Mouse (Mus musculus): Measurements from ENCODE around the gene Aven. TPM values are rescaled to one million over a fixed set of nuclear protein-coding genes. Genes with fewer than 3 reads are reported as not detected.
A peak's percentile ranks its signal among the peaks of the same experiment; 100 is the strongest.

The Aven gene
- polyA plus RNA-seq, 1 experiment from 2014 or later = 8.4 TPM

GRCm38 (mm10) chr2:112493539-112494260 is 936 bp downstream of the Aven start:
- peak; percentile 31 for ATAC-seq

GRCm38 (mm10) chr2:112497851-112498250 is 5.1 kb downstream of the Aven start:
- H3K36me3 ChIP-seq = no peaks in the 10 kb centered on the region
- H3K4me1 ChIP-seq (replicated peaks) = no peaks in the 10 kb centered on the region

More at GRCm38 (mm10) chr2:112493539-112494260, 936 bp downstream of the Aven start:
- H3K36me3 ChIP-seq = no peaks in the 10 kb centered on the region
- peak overlapping the region; percentile 84 for H3K4me3 ChIP-seq (replicated peaks)
- no peaks in the 10 kb centered on the region for H3K4me1 ChIP-seq (replicated peaks)
- H3K9ac ChIP-seq = peak overlapping the region; percentile 99
- H3K9me3 ChIP-seq = no peaks in the 10 kb centered on the region
- H3K4me2 ChIP-seq (replicated peaks) = peak overlapping the region; percentile 75
- peak overlapping the region; percentile 99 for H3K27ac ChIP-seq
- H3K27me3 ChIP-seq (replicated peaks) = no peaks in the 10 kb centered on the region
- 36% methylated on average over 11 of the region's 11 CpGs for WGBS

GRCm38 (mm10) chr2:112501209-112501608 is 8.4 kb downstream of the Aven start:
- H3K4me2 ChIP-seq (replicated peaks) = no peak overlapping the region
- H3K9ac ChIP-seq = no peak overlapping the region
- no peak overlapping the region for H3K4me3 ChIP-seq (replicated peaks)
- no peak overlapping the region for H3K27ac ChIP-seq
- 4% methylated on average over 6 of the region's 6 CpGs for WGBS
- H3K36me3 ChIP-seq = no peaks in the 10 kb centered on the region
- no peaks in the 10 kb centered on the region for H3K4me1 ChIP-seq (replicated peaks)
- ATAC-seq = peak; percentile 89
- no peaks in the 10 kb centered on the region for H3K27me3 ChIP-seq (replicated peaks)
- no peaks in the 10 kb centered on the region for H3K9me3 ChIP-seq

More at GRCm38 (mm10) chr2:112497851-112498250, 5.1 kb downstream of the Aven start:
- no peak overlapping the region for H3K9ac ChIP-seq
- ATAC-seq = no peak
- no peak overlapping the region for H3K27ac ChIP-seq
- no peak overlapping the region for H3K4me3 ChIP-seq (replicated peaks)
- H3K27me3 ChIP-seq (replicated peaks) = no peaks in the 10 kb centered on the region
- H3K9me3 ChIP-seq = no peaks in the 10 kb centered on the region
- no peak overlapping the region for H3K4me2 ChIP-seq (replicated peaks)
- WGBS = 67% methylated on average over 7 of the region's 7 CpGs

- 76% methylated on average over 6 of the region's 6 CpGs for WGBS
- H3K9ac ChIP-seq = no peak overlapping the region
- H3K36me3 ChIP-seq = no peaks in the 10 kb centered on the region
Measured at GRCm38 (mm10) chr2:112503978-112504377, 11.2 kb downstream of the Aven start.

GRCm38 (mm10) chr2:112506841-112507435 is 14.2 kb downstream of the Aven start:
- no peak overlapping the region for H3K4me3 ChIP-seq (replicated peaks)
- H3K9ac ChIP-seq = no peak overlapping the region
- no peaks in the 10 kb centered on the region for H3K4me1 ChIP-seq (replicated peaks)
- ATAC-seq = no peak
- H3K27me3 ChIP-seq (replicated peaks) = no peaks in the 10 kb centered on the region
- H3K9me3 ChIP-seq = no peaks in the 10 kb centered on the region
- H3K27ac ChIP-seq = no peak overlapping the region
- H3K36me3 ChIP-seq = no peaks in the 10 kb centered on the region
- no peak overlapping the region for H3K4me2 ChIP-seq (replicated peaks)
- 81% methylated on average over 5 of the region's 5 CpGs for WGBS

More at GRCm38 (mm10) chr2:112503978-112504377, 11.2 kb downstream of the Aven start:
- no peaks in the 10 kb centered on the region for H3K27me3 ChIP-seq (replicated peaks)
- H3K27ac ChIP-seq = no peak overlapping the region
- ATAC-seq = no peak
- no peak overlapping the region for H3K4me3 ChIP-seq (replicated peaks)
- H3K4me2 ChIP-seq (replicated peaks) = no peak overlapping the region
- no peaks in the 10 kb centered on the region for H3K9me3 ChIP-seq
- H3K4me1 ChIP-seq (replicated peaks) = no peaks in the 10 kb centered on the region

GRCm38 (mm10) chr2:112507444-112507843 is 14.7 kb downstream of the Aven start:
- Histone ChIP-seq H3K36me3 (no peaks in the 10 kb centered on the region), H3K27ac (no peak overlapping the region), H3K4me1 (replicated peaks) (no peaks in the 10 kb centered on the region), H3K4me2 (replicated peaks) (no peak overlapping the region), H3K27me3 (replicated peaks) (no peaks in the 10 kb centered on the region), H3K9me3 (no peaks in the 10 kb centered on the region), H3K9ac (no peak overlapping the region), H3K4me3 (replicated peaks) (no peak overlapping the region)
- ATAC-seq = no peak
- WGBS = 90% methylated on average over 1 of the region's 1 CpGs

- Histone ChIP-seq H3K4me1 (replicated peaks) (no peaks in the 10 kb centered on the region), H3K36me3 (no peaks in the 10 kb centered on the region), H3K9me3 (no peaks in the 10 kb centered on the region), H3K27me3 (replicated peaks) (no peaks in the 10 kb centered on the region), H3K4me2 (replicated peaks) (no peak overlapping the region), H3K4me3 (replicated peaks) (no peak overlapping the region), H3K9ac (no peak overlapping the region), H3K27ac (no peak overlapping the region)
- ATAC-seq = peak; percentile 55; the same call in 1 of the 2 replicates
- 68% methylated on average over 4 of the region's 4 CpGs for WGBS
Measured at GRCm38 (mm10) chr2:112510140-112510539, 17.4 kb downstream of the Aven start.

GRCm38 (mm10) chr2:112513036-112513435 is 20.3 kb downstream of the Aven start:
- H3K4me1 ChIP-seq (replicated peaks) = no peaks in the 10 kb centered on the region
- ATAC-seq = no peak
- no peaks in the 10 kb centered on the region for H3K36me3 ChIP-seq
- no peak overlapping the region for H3K27ac ChIP-seq
- WGBS = 92% methylated on average over 1 of the region's 1 CpGs
- no peak overlapping the region for H3K9ac ChIP-seq
- H3K27me3 ChIP-seq (replicated peaks) = no peaks in the 10 kb centered on the region
- H3K4me3 ChIP-seq (replicated peaks) = no peak overlapping the region
- no peaks in the 10 kb centered on the region for H3K9me3 ChIP-seq
- H3K4me2 ChIP-seq (replicated peaks) = no peak overlapping the region

GRCm38 (mm10) chr2:112516728-112517127 is 24.0 kb downstream of the Aven start:
- Histone ChIP-seq H3K27me3 (replicated peaks) (no peaks in the 10 kb centered on the region), H3K36me3 (no peaks in the 10 kb centered on the region), H3K4me1 (replicated peaks) (no peaks in the 10 kb centered on the region), H3K4me3 (replicated peaks) (no peak overlapping the region), H3K4me2 (replicated peaks) (no peak overlapping the region), H3K9ac (no peak overlapping the region), H3K27ac (no peak overlapping the region), H3K9me3 (no peaks in the 10 kb centered on the region)
- ATAC-seq = no peak
- 57% methylated on average over 3 of the region's 3 CpGs for WGBS

GRCm38 (mm10) chr2:112517218-112517617 is 24.5 kb downstream of the Aven start:
- Histone ChIP-seq H3K9me3 (no peaks in the 10 kb centered on the region), H3K9ac (no peak overlapping the region), H3K27me3 (replicated peaks) (no peaks in the 10 kb centered on the region), H3K4me3 (replicated peaks) (no peak overlapping the region), H3K27ac (no peak overlapping the region), H3K36me3 (no peaks in the 10 kb centered on the region), H3K4me2 (replicated peaks) (no peak overlapping the region), H3K4me1 (replicated peaks) (no peaks in the 10 kb centered on the region)
- WGBS = 70% methylated on average over 3 of the region's 3 CpGs
- no peak for ATAC-seq

- Histone ChIP-seq H3K4me1 (replicated peaks) (no peaks in the 10 kb centered on the region), H3K36me3 (no peaks in the 10 kb centered on the region), H3K27ac (no peak overlapping the region), H3K4me2 (replicated peaks) (no peak overlapping the region), H3K4me3 (replicated peaks) (no peak overlapping the region), H3K9me3 (no peaks in the 10 kb centered on the region), H3K27me3 (replicated peaks) (no peaks in the 10 kb centered on the region), H3K9ac (no peak overlapping the region)
- no peak for ATAC-seq
Measured at GRCm38 (mm10) chr2:112518541-112518940, 25.8 kb downstream of the Aven start.

- WGBS = 84% methylated on average over 4 of the region's 4 CpGs
- Histone ChIP-seq H3K27me3 (replicated peaks) (no peaks in the 10 kb centered on the region), H3K4me2 (replicated peaks) (no peak overlapping the region), H3K27ac (no peak overlapping the region), H3K36me3 (no peaks in the 10 kb centered on the region), H3K9ac (no peak overlapping the region), H3K4me3 (replicated peaks) (no peak overlapping the region), H3K9me3 (no peaks in the 10 kb centered on the region), H3K4me1 (replicated peaks) (no peaks in the 10 kb centered on the region)
- no peak for ATAC-seq
Measured at GRCm38 (mm10) chr2:112520526-112521482, 28.0 kb downstream of the Aven start.
